Mouse (Mus musculus): ENCODE data around the gene 4921504E06Rik. TPM values are rescaled to one million over a fixed set of nuclear protein-coding genes. Genes with fewer than 3 reads are reported as not detected.

The 4921504E06Rik gene
- polyA plus RNA-seq, 1 experiment, result not detected

- H3K36me3 ChIP-seq (ENCODE audit: control insufficient read depth, insufficient read depth, low read length), result no peaks in the 10 kb centered on the region
- H3K4me3 ChIP-seq (ENCODE audit: low read depth, low read length), result no peak overlapping the region
- peaks cover 5% of the 10 kb centered on the region; the same call in 1 of the 2 replicates for H3K27me3 ChIP-seq (ENCODE audit: control insufficient read depth, insufficient read depth, low read length)
- no peak overlapping the region for H3K27ac ChIP-seq (ENCODE audit: insufficient read depth, low read depth, low read length)
- no peaks in the 10 kb centered on the region for H3K4me1 ChIP-seq (ENCODE audit: control insufficient read depth, insufficient read depth, insufficient read length, low read length)
- WGBS, result 2% methylated on average over 19 of the region's 19 CpGs
- TF ChIP-seq CTCF (IDR thresholded peaks at IDR 0.05; ENCODE audit: extremely low read depth, insufficient read length, insufficient replicate concordance, low read depth, low read length) (no peak), POLR2A (IDR thresholded peaks at IDR 0.05; ENCODE audit: low read depth, low read length) (no peak)
Measured at GRCm38 (mm10) chr2:19452531-19453055, 101.1 kb downstream of the 4921504E06Rik start.

- Histone ChIP-seq H3K27ac (ENCODE audit: insufficient read depth, low read depth, low read length) (no peak overlapping the region), H3K4me1 (ENCODE audit: control insufficient read depth, insufficient read depth, insufficient read length, low read length) (no peaks in the 10 kb centered on the region), H3K27me3 (ENCODE audit: control insufficient read depth, insufficient read depth, low read length) (peaks cover 10% of the 10 kb centered on the region; the same call in 1 of the 2 replicates), H3K36me3 (ENCODE audit: control insufficient read depth, insufficient read depth, low read length) (no peaks in the 10 kb centered on the region), H3K4me3 (ENCODE audit: low read depth, low read length) (no peak overlapping the region)
- WGBS, result 36% methylated on average over 4 of the region's 4 CpGs
- no peak for TF ChIP-seq POLR2A (IDR thresholded peaks at IDR 0.05; ENCODE audit: low read depth, low read length)
- no peak for TF ChIP-seq CTCF (IDR thresholded peaks at IDR 0.05; ENCODE audit: extremely low read depth, insufficient read length, insufficient replicate concordance, low read depth, low read length)
Measured at GRCm38 (mm10) chr2:19449308-19449707, 104.4 kb downstream of the 4921504E06Rik start.

GRCm38 (mm10) chr2:19448042-19448700, 105.5 kb downstream of the 4921504E06Rik start:
- TF ChIP-seq CTCF (IDR thresholded peaks at IDR 0.05; ENCODE audit: extremely low read depth, insufficient read length, insufficient replicate concordance, low read depth, low read length) (no peak), POLR2A (IDR thresholded peaks at IDR 0.05; ENCODE audit: low read depth, low read length) (no peak)
- Histone ChIP-seq H3K27ac (ENCODE audit: insufficient read depth, low read depth, low read length) (no peak overlapping the region), H3K4me1 (ENCODE audit: control insufficient read depth, insufficient read depth, insufficient read length, low read length) (no peaks in the 10 kb centered on the region), H3K4me3 (ENCODE audit: low read depth, low read length) (no peak overlapping the region), H3K27me3 (ENCODE audit: control insufficient read depth, insufficient read depth, low read length) (peaks cover 10% of the 10 kb centered on the region; the same call in 1 of the 2 replicates), H3K36me3 (ENCODE audit: control insufficient read depth, insufficient read depth, low read length) (no peaks in the 10 kb centered on the region)
- WGBS, result 3% methylated on average over 31 of the region's 31 CpGs

GRCm38 (mm10) chr2:19446746-19447145, 107.0 kb downstream of the 4921504E06Rik start:
- H3K4me1 ChIP-seq (ENCODE audit: control insufficient read depth, insufficient read depth, insufficient read length, low read length), result no peaks in the 10 kb centered on the region
- H3K36me3 ChIP-seq (ENCODE audit: control insufficient read depth, insufficient read depth, low read length), result no peaks in the 10 kb centered on the region
- no peak overlapping the region for H3K4me3 ChIP-seq (ENCODE audit: low read depth, low read length)
- no peak overlapping the region for H3K27ac ChIP-seq (ENCODE audit: insufficient read depth, low read depth, low read length)
- peaks cover 10% of the 10 kb centered on the region; the same call in 1 of the 2 replicates for H3K27me3 ChIP-seq (ENCODE audit: control insufficient read depth, insufficient read depth, low read length)
- 9% methylated on average over 7 of the region's 7 CpGs for WGBS
- no peak for TF ChIP-seq CTCF (IDR thresholded peaks at IDR 0.05; ENCODE audit: extremely low read depth, insufficient read length, insufficient replicate concordance, low read depth, low read length)
- no peak for TF ChIP-seq POLR2A (IDR thresholded peaks at IDR 0.05; ENCODE audit: low read depth, low read length)

- no peak overlapping the region for H3K27ac ChIP-seq (ENCODE audit: insufficient read depth, low read depth, low read length)
- no peaks in the 10 kb centered on the region for H3K4me1 ChIP-seq (ENCODE audit: control insufficient read depth, insufficient read depth, insufficient read length, low read length)
- TF ChIP-seq POLR2A (IDR thresholded peaks at IDR 0.05; ENCODE audit: low read depth, low read length) (no peak), CTCF (IDR thresholded peaks at IDR 0.05; ENCODE audit: extremely low read depth, insufficient read length, insufficient replicate concordance, low read depth, low read length) (no peak)
- peaks cover 10% of the 10 kb centered on the region; the same call in 1 of the 2 replicates for H3K27me3 ChIP-seq (ENCODE audit: control insufficient read depth, insufficient read depth, low read length)
- H3K36me3 ChIP-seq (ENCODE audit: control insufficient read depth, insufficient read depth, low read length), result no peaks in the 10 kb centered on the region
- H3K4me3 ChIP-seq (ENCODE audit: low read depth, low read length), result no peak overlapping the region
- 4% methylated on average over 67 of the region's 67 CpGs for WGBS
Measured at GRCm38 (mm10) chr2:19445871-19446501, 107.7 kb downstream of the 4921504E06Rik start.

- 3% methylated on average over 53 of the region's 53 CpGs for WGBS
- H3K27ac ChIP-seq (ENCODE audit: insufficient read depth, low read depth, low read length), result no peak within 1 kb of the TSS
- peaks cover 10% of the 10 kb centered on the region; the same call in 1 of the 2 replicates for H3K27me3 ChIP-seq (ENCODE audit: control insufficient read depth, insufficient read depth, low read length)
- TF ChIP-seq POLR2A (IDR thresholded peaks at IDR 0.05; ENCODE audit: low read depth, low read length), result no peak
- no peak for TF ChIP-seq CTCF (IDR thresholded peaks at IDR 0.05; ENCODE audit: extremely low read depth, insufficient read length, insufficient replicate concordance, low read depth, low read length)
- H3K4me3 ChIP-seq (ENCODE audit: low read depth, low read length), result no peak within 1 kb of the TSS
- H3K4me1 ChIP-seq (ENCODE audit: control insufficient read depth, insufficient read depth, insufficient read length, low read length), result no peaks in the 10 kb centered on the region
- H3K36me3 ChIP-seq (ENCODE audit: control insufficient read depth, insufficient read depth, low read length), result no peaks in the 10 kb centered on the region
Measured at GRCm38 (mm10) chr2:19444931-19445831, 108.5 kb downstream of the 4921504E06Rik start, which contains the start of gene Ptf1a. Gene Ptf1a (plus strand): TSS chr2:19445663.
